Mouse (Mus musculus) T-helper 17 cell (primary cell): ENCODE measurements around the gene Clasp2.

ENCODE experiments used
- in situ Hi-C, 2 experiments: fragments of 300-600 bp; cut with MboI, MseI; formaldehyde crosslinking; loops; 1 replicate in 1 of 2; 2 replicates in 1 of 2; pipeline ENCODE4 v1.15.1; 2025; ENCODE audit warnings: high pct_unique_total_duplicates in 2 of 2

Clasp2 gene

GRCm38 (mm10) chr9:113929676-113930075 lies 188.4 kb downstream of the Clasp2 start:
- in situ Hi-C loops = loop anchor here in 1 of 2 experiments (10.0 kb wide), 1 partner anchor 1235 kb away; no protein-coding TSS in a partner anchor

DNA sequence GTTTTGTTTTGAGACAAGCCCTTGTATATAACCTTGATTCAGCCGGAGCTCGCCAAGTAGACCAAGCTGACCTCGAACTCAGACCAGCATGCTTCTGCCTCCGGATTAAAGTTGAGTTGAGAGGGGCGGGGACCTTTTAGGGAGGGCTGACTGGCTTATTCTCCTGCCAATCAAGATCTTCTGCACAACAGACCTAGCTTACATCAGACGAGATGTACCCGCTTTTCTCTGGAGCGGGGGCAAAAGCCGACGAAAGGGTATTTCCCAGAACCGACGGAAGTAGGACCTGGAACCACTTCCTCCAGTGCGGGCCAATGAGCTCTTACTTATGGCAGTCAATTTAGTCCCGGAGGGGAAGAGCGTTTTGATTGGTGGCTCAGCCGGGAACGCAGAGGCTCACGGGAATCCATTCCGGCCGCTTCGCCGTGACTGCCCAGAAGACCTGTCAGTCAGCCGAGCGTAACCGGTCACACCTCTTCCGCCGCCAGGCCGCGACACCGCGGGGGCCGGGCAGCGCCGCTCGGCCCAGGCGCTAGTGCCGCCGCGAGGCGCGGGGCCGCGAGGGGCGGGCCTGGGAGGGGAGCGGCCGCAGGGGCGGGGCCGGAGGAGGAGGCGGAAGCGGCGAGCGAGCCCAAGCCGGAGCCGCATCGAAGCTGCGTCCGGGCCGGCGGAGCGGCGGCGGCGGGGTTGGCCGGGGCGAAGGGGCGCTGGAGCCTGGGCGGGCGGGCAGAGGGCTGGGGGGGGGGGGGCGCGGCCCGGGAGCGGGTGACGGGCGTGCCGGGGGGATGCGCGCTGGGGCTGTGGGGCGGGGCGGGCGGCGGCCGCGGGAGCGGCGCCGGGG lies 189.5 kb downstream of the Clasp2 start, which contains the start of gene Ubp1:
Gene Ubp1, plus strand, starts transcription at position 401 of the 841 bp plus-strand sequence.
- in situ Hi-C loops = no loop called here

DNA sequence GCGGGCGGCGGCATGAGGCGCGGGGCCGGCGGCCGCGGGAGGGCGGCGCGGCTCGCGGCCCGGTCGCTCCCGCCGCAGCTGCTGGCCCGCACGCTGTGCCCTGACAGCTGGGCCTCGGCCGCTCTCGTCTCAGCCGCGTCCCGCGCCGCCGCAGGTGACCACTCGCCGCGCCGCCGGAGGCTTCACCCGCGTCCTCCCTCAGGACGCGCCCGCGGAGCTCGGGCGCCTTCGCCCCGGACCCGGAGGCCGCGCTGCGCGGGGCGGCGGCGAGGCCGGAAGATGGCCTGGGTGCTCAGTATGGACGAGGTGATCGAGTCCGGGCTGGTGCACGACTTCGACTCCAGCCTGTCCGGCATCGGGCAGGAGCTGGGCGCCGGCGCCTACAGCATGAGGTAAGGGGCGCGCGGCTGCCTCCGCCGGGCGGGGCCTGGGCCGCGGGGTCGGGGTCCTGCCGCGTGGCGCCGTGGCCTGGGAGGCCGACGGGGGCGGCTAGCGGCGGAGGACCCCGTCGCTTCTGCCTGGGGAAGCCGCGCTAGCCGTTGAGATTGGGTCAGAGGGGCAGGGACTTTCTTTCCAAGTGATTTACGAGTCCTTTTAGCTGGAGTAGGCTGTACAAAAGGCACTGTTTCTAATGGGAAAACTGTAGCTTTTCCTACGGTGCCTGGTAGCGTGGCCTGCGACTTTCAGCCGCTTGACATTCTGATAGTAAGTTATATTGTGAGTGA lies 190.3 kb downstream of the Clasp2 start:
- in situ Hi-C loops = no loop called here

GRCm38 (mm10) chr9:113932100-113932470 lies 190.8 kb downstream of the Clasp2 start:
- in situ Hi-C loops = no loop called here

- in situ Hi-C loops = no loop called here
Measured at GRCm38 (mm10) chr9:113932501-113932900, 191.2 kb downstream of the Clasp2 start.

DNA sequence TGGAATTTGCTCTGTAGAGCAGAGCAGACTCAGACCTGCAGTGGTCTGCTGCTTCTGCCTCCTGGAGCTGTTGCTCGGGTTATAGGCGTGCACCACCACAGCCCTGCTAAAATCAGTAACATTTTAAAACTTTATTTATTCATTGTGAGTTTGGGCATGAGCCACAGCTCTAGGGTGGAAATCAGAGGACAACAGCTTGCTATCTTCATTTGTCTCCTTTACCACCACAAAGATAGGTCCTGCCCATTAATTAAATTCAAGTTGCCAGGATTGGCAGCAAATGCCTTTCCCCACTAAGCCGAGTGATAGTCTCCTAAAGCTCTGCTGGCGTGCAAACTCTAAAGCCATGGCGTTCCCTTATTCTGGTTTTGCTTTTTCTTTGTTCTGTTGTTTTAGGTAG lies 194.4 kb downstream of the Clasp2 start:
- in situ Hi-C loops = no loop called here

GRCm38 (mm10) chr9:113939063-113939850 lies 198.0 kb downstream of the Clasp2 start:
- in situ Hi-C loops = no loop called here

DNA sequence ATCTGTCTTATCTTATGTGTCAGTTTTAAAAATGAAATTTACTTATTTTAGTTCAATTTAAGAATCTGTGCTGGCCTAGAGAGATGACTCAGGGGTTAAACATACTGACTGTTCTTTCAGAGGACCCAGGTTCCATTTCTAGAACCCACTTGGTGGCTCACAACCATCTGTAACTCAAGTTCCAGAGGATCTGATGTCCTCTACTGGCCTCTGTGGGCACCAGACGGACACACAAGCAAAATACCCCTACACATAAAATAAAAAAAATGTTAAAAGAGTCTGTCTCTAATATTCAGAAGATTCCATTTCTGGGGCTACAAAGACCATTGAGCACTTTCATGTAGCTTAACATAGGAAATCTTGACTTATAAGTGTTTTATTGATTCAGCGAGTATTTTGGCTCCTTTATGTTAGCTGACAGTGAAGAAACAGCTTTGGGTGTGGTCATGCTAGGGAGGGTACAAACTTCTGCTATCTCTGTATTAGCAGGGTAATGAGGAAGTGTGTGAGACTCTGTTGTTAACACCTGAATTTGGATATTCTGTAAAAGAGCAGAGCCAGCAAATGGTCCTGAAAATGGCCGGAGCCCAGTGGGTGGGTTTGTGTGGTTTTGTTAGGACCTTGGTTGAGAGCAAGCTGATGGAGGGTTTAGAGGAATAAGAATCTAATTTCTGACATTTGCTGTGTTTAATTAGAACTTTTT lies 200.0 kb downstream of the Clasp2 start:
- in situ Hi-C loops = no loop called here

GRCm38 (mm10) chr9:113943372-113943771 lies 202.1 kb downstream of the Clasp2 start:
- in situ Hi-C loops = no loop called here

GRCm38 (mm10) chr9:113947216-113947615 lies 205.9 kb downstream of the Clasp2 start:
- in situ Hi-C loops = no loop called here

DNA sequence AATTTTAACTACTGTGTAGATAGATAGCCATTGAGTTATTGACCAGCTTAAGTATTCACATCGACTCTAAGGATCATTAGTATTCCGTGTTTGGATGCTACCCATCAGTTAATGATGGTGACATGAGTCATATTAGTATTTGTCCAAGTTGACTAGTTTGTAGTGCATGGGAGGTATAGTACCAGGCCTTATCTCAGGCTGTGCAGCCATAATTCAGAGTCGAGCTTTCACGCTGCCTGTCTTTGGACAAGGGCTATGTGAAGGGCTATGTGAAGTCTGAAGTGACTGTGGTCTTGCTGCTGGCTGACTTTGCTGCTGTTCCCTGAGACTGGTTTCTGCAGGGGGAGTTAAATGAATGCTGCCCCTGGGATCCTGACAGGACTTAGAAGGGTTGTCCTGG lies 216.5 kb downstream of the Clasp2 start:
- in situ Hi-C loops = no loop called here

- in situ Hi-C loops = no loop called here
Measured at GRCm38 (mm10) chr9:113963718-113964117, 222.4 kb downstream of the Clasp2 start.

GRCm38 (mm10) chr9:113964415-113964814 lies 223.1 kb downstream of the Clasp2 start:
- in situ Hi-C loops = no loop called here

GRCm38 (mm10) chr9:113966838-113967237 lies 225.6 kb downstream of the Clasp2 start:
- in situ Hi-C loops = no loop called here

GRCm38 (mm10) chr9:113968967-113969366 lies 227.7 kb downstream of the Clasp2 start:
- in situ Hi-C loops = no loop called here
